Comparison of ENCODE assay signal across 10 mouse cellular contexts in the genomic region with DNA sequence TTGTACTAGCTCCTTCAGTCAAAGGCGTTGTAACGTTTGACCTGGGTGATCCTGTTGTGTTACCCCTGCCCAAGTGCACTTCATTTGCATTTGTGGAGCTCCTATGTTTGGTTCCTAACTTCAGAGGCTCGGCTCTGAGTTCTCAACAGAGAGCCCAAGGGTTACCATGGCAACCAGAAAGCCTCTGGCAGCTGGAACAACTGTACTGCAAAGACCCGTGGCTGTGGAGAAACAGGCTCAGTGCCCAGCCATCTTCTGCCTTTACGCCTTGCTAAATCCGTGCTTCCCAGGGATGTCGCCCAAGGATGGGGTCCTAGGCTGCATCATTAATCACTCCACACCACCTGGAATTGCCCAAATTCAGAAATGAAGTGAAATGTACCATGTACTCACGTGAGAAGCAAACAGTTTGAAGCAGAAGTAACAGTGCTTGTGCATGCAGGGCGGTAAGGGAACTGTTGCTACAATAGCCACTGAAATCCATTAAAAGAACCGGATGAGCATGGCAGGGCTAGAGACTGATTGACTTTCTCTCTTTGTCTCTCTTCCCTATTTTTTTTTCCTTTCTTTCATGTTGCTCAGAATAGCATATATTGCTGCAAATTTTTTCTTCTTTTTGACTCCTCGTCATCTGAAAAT. TPM values are rescaled to one million over a fixed set of nuclear protein-coding genes. Genes with fewer than 3 reads are reported as not detected.
DNase-seq lines count a peak whose midpoint lies in the region; ATAC-seq lines count a peak whose summit lies in the region.
"Had no signal": no experiment of that assay in that cellular context is flagged by ENCODE, and none has a peak within 500 bp of the region (broad histone marks: within the 10 kb centered on the region; RNA-seq: fewer than 3 reads in every experiment).

No protein-coding gene starts in this region.

- H3K4me2 ChIP-seq in forebrain, embryonic 13.5 days = peak overlapping the region; percentile 66
- H3K4me2 ChIP-seq in midbrain, embryonic 16.5 days (ENCODE audit: low read length) = peak overlapping the region; percentile 76

- H3K9me3 ChIP-seq in forebrain, embryonic 13.5 days (replicated peaks) = no peaks in the 10 kb centered on the region
- H3K9me3 ChIP-seq in midbrain, embryonic 16.5 days (replicated peaks; ENCODE audit: control insufficient read depth, low read length, poor library complexity, severe bottlenecking) = no peaks in the 10 kb centered on the region

- H3K27me3 ChIP-seq in forebrain, embryonic 13.5 days = no peaks in the 10 kb centered on the region
- no peaks in the 10 kb centered on the region for H3K27me3 ChIP-seq in midbrain, embryonic 16.5 days (ENCODE audit: control insufficient read depth, insufficient read depth, low read depth, low read length)

- H3K9ac ChIP-seq in forebrain, embryonic 13.5 days = peak overlapping the region; percentile 43; the same call in 1 of the 2 replicates
- peak overlapping the region; percentile 69 for H3K9ac ChIP-seq in midbrain, embryonic 16.5 days (ENCODE audit: low read depth, low read length)

- peak overlapping the region; percentile 47 for H3K4me3 ChIP-seq in forebrain, embryonic 13.5 days
- H3K4me3 ChIP-seq in midbrain, embryonic 16.5 days (ENCODE audit: low read depth, low read length) = peak overlapping the region; percentile 54
- H3K4me3 ChIP-seq: erythroblast, embryonic 14.5 days had no signal

- WGBS in forebrain, embryonic 13.5 days = 6% methylated on average over 11 of the region's 11 CpGs
- 2% methylated on average over 11 of the region's 11 CpGs for WGBS in midbrain, embryonic 16.5 days

- peaks cover 6% of the 10 kb centered on the region; the same call in 1 of the 2 replicates for H3K4me1 ChIP-seq in forebrain, embryonic 13.5 days
- H3K4me1 ChIP-seq in midbrain, embryonic 16.5 days (ENCODE audit: control insufficient read depth, insufficient read depth, low read length) = peaks cover 2% of the 10 kb centered on the region; the same call in 1 of the 2 replicates

- no peaks in the 10 kb centered on the region for H3K36me3 ChIP-seq in forebrain, embryonic 13.5 days (ENCODE audit: poor library complexity, severe bottlenecking)
- no peaks in the 10 kb centered on the region for H3K36me3 ChIP-seq in midbrain, embryonic 16.5 days (ENCODE audit: control insufficient read depth, insufficient read depth, low read length)

- ATAC-seq in forebrain, embryonic 13.5 days = peak; percentile 95
- peak; percentile 96 for ATAC-seq in midbrain, embryonic 16.5 days
- ATAC-seq in erythroblast, adult 5-6 weeks (replicated peaks; ENCODE audit: low FRiP score, poor library complexity, severe bottlenecking) = no peak

- peak; percentile 5 for DNase-seq in cerebellum, adult 9-11 months
- DNase-seq in cerebellum, adult 11-12 months = no peak
- peak; percentile 55 for DNase-seq in WW6 (ENCODE audit: low read depth, low spot score)
- DNase-seq in layer of hippocampus, adult 9-10 months (ENCODE audit: low spot score) = peak; percentile 37
- DNase-seq in gastrocnemius, adult 18-20 months (ENCODE audit: low spot score) = no peak

- peak overlapping the region; percentile 61 for H3K27ac ChIP-seq in forebrain, embryonic 13.5 days
- peak overlapping the region; percentile 90 for H3K27ac ChIP-seq in midbrain, embryonic 16.5 days (ENCODE audit: low read length)

RNA-seq across cellular contexts. Expression of a gene that starts 0.8 kb away (rescaled TPM):
- 2.2 and 4.3 TPM in 2 replicates for polyA plus RNA-seq in forebrain, embryonic 13.5 days (2015; fragmentation: Nextera tagmentation; extraction: Ambion mirVana)
- polyA plus RNA-seq in midbrain, embryonic 16.5 days (2015; fragmentation: Nextera tagmentation; extraction: Ambion mirVana) = 23.4 and 29.6 TPM in 2 replicates
- not detected in 2 replicates for total RNA-seq in erythroblast, adult 5-6 weeks (2015; ENCODE audit: low replicate concordance)
- total RNA-seq in erythroblast, adult 5-6 weeks (2017; ENCODE audit: low replicate concordance) = not detected in 2 replicates
- total RNA-seq in gastrocnemius, adult 18-20 months (2021) = under 1 TPM; 0.07 to 0.09 TPM
- polyA plus RNA-seq: erythroblast, embryonic 14.5 days; testis, adult 2 months had no signal

Comparison
In these comparisons a context has a peak if more than half of its experiments do, and no peak if none do; other contexts are left out.
1. DNase-seq: peak in cerebellum, adult 9-11 months (single experiment), WW6 (single experiment) and layer of hippocampus, adult 9-10 months (single experiment); none in cerebellum, adult 11-12 months (single experiment) and gastrocnemius, adult 18-20 months (single experiment).